In the genomic region with DNA sequence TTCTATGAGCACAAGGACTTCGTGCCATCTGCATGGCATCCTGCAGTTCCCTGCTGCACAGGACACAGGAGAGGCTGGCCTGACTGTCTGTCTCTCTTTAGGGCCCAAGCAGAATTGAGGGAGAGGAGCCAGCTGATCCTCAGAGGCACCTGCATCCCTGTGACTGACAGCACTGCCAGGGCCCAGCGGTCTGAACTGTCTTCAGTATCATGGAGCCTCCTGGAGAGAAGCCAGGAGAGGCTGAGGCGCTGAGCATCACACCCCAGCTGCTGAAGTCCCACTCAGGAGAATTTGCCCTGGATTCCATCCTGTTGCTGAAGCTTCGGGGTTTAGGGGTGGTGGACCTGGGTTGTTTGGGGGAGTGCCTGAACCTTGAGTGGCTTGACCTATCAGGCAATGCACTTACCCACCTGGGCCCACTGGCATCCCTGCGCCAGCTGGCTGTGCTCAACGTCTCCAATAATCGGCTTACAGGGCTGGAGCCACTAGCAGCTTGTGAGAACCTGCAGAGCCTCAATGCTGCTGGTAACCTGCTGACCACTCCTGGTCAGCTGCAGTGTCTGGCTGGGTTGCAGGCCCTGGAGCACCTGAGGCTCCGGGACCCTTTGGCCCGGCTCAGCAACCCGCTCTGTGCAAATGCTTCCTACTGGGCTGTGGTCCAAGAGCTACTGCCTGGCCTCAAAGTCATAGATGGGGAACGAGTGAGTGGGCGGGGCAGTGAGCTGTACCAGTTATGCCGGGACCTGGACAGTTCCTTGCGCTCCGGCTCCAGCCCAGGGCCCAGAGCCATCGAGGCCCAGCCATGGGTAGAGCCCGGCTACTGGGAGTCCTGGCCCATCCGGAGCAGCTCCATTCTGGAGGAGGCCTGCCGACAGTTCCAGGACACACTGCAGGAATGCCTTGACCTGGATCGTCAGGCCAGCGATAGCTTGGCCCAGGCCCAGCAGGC, we compare ENCODE assay signal across 9 mouse cellular contexts. TPM values are rescaled to one million over a fixed set of nuclear protein-coding genes. Genes with fewer than 3 reads are reported as not detected.
DNase-seq lines count a peak whose midpoint lies in the region; ATAC-seq lines count a peak whose summit lies in the region.
"Had no signal": no experiment of that assay in that cellular context is flagged by ENCODE, and none has a peak within 500 bp of the region (broad histone marks: within the 10 kb centered on the region; RNA-seq: fewer than 3 reads in every experiment).

No protein-coding gene starts in this region.

- H3K9ac ChIP-seq in hindbrain, embryonic 14.5 days = no peak overlapping the region
- no peak overlapping the region for H3K9ac ChIP-seq in hindbrain, embryonic 12.5 days
- H3K9ac ChIP-seq: liver, embryonic 15.5 days had no signal

- H3K9me3 ChIP-seq in hindbrain, embryonic 14.5 days (ENCODE audit: control insufficient read depth, low read length) = no peaks in the 10 kb centered on the region
- H3K9me3 ChIP-seq in hindbrain, embryonic 12.5 days (replicated peaks) = no peaks in the 10 kb centered on the region
- H3K9me3 ChIP-seq: liver, embryonic 15.5 days had no signal

- H3K36me3 ChIP-seq in hindbrain, embryonic 14.5 days (replicated peaks; ENCODE audit: control insufficient read depth, insufficient read depth) = peaks cover 42% of the 10 kb centered on the region
- peaks cover 23% of the 10 kb centered on the region for H3K36me3 ChIP-seq in hindbrain, embryonic 12.5 days
- H3K36me3 ChIP-seq: liver, embryonic 15.5 days had no signal

- H3K4me1 ChIP-seq in hindbrain, embryonic 14.5 days (replicated peaks; ENCODE audit: control insufficient read depth, insufficient read depth, low read length) = no peaks in the 10 kb centered on the region
- 0 out of 2 replicates have a peak, but pooled peaks cover 5% of the 10 kb centered on the region for H3K4me1 ChIP-seq in hindbrain, embryonic 12.5 days

- 89% methylated on average over 21 of the region's 21 CpGs for WGBS in hindbrain, embryonic 14.5 days
- WGBS in hindbrain, embryonic 12.5 days = 86% methylated on average over 21 of the region's 21 CpGs

- H3K4me2 ChIP-seq in hindbrain, embryonic 14.5 days (replicated peaks) = no peak overlapping the region
- H3K4me2 ChIP-seq in hindbrain, embryonic 12.5 days (replicated peaks) = no peak overlapping the region
- H3K4me2 ChIP-seq: liver, embryonic 15.5 days had no signal

- no peaks in the 10 kb centered on the region for H3K27me3 ChIP-seq in hindbrain, embryonic 14.5 days (ENCODE audit: control insufficient read depth, insufficient read depth, low read length)
- H3K27me3 ChIP-seq in hindbrain, embryonic 12.5 days = no peaks in the 10 kb centered on the region
- H3K27me3 ChIP-seq: liver, embryonic 15.5 days had no signal

- DNase-seq in hindbrain, embryonic 14.5 days (ENCODE audit: low spot score) = no peak
- peak; percentile 74 to 79 for DNase-seq in adrenal gland, postnatal 36 days
- peak; percentile 84 for DNase-seq in kidney, adult 11 months
- no peak for DNase-seq in embryo, embryonic 10 days (ENCODE audit: low spot score)
- DNase-seq in right cerebral cortex, postnatal 10 days (ENCODE audit: low spot score in 2 of 2) = no peak

- peak; percentile 41; the same call in 1 of the 2 replicates for ATAC-seq in hindbrain, embryonic 14.5 days (ENCODE audit: low FRiP score)
- no peak for ATAC-seq in hindbrain, embryonic 12.5 days (ENCODE audit: low FRiP score)
- ATAC-seq in granulocyte monocyte progenitor cell, adult 5-6 weeks (replicated peaks; ENCODE audit: poor library complexity, severe bottlenecking) = peak; percentile 66
- ATAC-seq in megakaryocyte progenitor cell, adult 5-6 weeks (replicated peaks; ENCODE audit: poor library complexity) = peak; percentile 84

- H3K4me3 ChIP-seq in hindbrain, embryonic 14.5 days (replicated peaks; ENCODE audit: low read length) = no peak overlapping the region
- no peak overlapping the region for H3K4me3 ChIP-seq in hindbrain, embryonic 12.5 days
- H3K4me3 ChIP-seq: liver, embryonic 15.5 days had no signal

- H3K27ac ChIP-seq in hindbrain, embryonic 14.5 days = no peak overlapping the region
- no peak overlapping the region for H3K27ac ChIP-seq in hindbrain, embryonic 12.5 days
- H3K27ac ChIP-seq: liver, embryonic 15.5 days had no signal

RNA-seq across cellular contexts. Expression of a gene that starts 4.3 kb away (rescaled TPM):
- 5.2 and 8.2 TPM in 2 replicates for polyA plus RNA-seq in hindbrain, embryonic 14.5 days (2014; fragmentation: Nextera tagmentation; extraction: Ambion mirVana)
- 1.8 and 3.3 TPM in 2 replicates for polyA plus RNA-seq in hindbrain, embryonic 12.5 days (2016; fragmentation: Nextera tagmentation; extraction: Ambion mirVana)
- total RNA-seq in adrenal gland, postnatal 36 days (2021) = 10 to 100 TPM; 52.7 to 77.5 TPM
- not detected in 2 replicates for total RNA-seq in granulocyte monocyte progenitor cell, adult 5-6 weeks (2014; fragmentation: Nextera tagmentation)
- not detected in 2 replicates for total RNA-seq in granulocyte monocyte progenitor cell, adult 5-6 weeks (2017)
- not detected in 2 replicates for total RNA-seq in megakaryocyte progenitor cell, adult 5-6 weeks (2015)
- total RNA-seq in megakaryocyte progenitor cell, adult 5-6 weeks (2017) = not detected in 2 replicates

RNA-seq across cellular contexts. Expression of a gene that starts 13.7 kb away (rescaled TPM):
- 18.2 and 20.8 TPM in 2 replicates for polyA plus RNA-seq in hindbrain, embryonic 14.5 days (2014; fragmentation: Nextera tagmentation; extraction: Ambion mirVana)
- polyA plus RNA-seq in hindbrain, embryonic 12.5 days (2016; fragmentation: Nextera tagmentation; extraction: Ambion mirVana) = 19.7 and 22.5 TPM in 2 replicates
- 10 to 100 TPM; 26.0 to 49.9 TPM for total RNA-seq in adrenal gland, postnatal 36 days (2021)
- 11.3 and 12.5 TPM in 2 replicates for total RNA-seq in granulocyte monocyte progenitor cell, adult 5-6 weeks (2014; fragmentation: Nextera tagmentation)
- 5.4 and 7.3 TPM in 2 replicates for total RNA-seq in granulocyte monocyte progenitor cell, adult 5-6 weeks (2017)
- 8.0 and 11.6 TPM in 2 replicates for total RNA-seq in megakaryocyte progenitor cell, adult 5-6 weeks (2015)
- 4.9 and 6.3 TPM in 2 replicates for total RNA-seq in megakaryocyte progenitor cell, adult 5-6 weeks (2017)

RNA-seq across cellular contexts. Expression of a gene that starts 21.1 kb away (rescaled TPM):
- not detected in 2 replicates for polyA plus RNA-seq in hindbrain, embryonic 14.5 days (2014; fragmentation: Nextera tagmentation; extraction: Ambion mirVana)
- polyA plus RNA-seq in hindbrain, embryonic 12.5 days (2016; fragmentation: Nextera tagmentation; extraction: Ambion mirVana) = not detected in 2 replicates
- total RNA-seq in adrenal gland, postnatal 36 days (2021) = not detected
- not detected in 2 replicates for total RNA-seq in granulocyte monocyte progenitor cell, adult 5-6 weeks (2014; fragmentation: Nextera tagmentation)
- total RNA-seq in granulocyte monocyte progenitor cell, adult 5-6 weeks (2017) = not detected in 2 replicates
- total RNA-seq in megakaryocyte progenitor cell, adult 5-6 weeks (2015) = not detected in 2 replicates
- not detected in 2 replicates for total RNA-seq in megakaryocyte progenitor cell, adult 5-6 weeks (2017)
- polyA plus RNA-seq: liver, embryonic 15.5 days had no signal

RNA-seq across cellular contexts. Expression of a gene that starts 25.4 kb away (rescaled TPM):
- polyA plus RNA-seq in hindbrain, embryonic 14.5 days (2014; fragmentation: Nextera tagmentation; extraction: Ambion mirVana) = 37.4 and 41.7 TPM in 2 replicates
- 43.1 and 43.9 TPM in 2 replicates for polyA plus RNA-seq in hindbrain, embryonic 12.5 days (2016; fragmentation: Nextera tagmentation; extraction: Ambion mirVana)
- total RNA-seq in adrenal gland, postnatal 36 days (2021) = 10 to 100 TPM; 48.5 to 50.5 TPM
- total RNA-seq in granulocyte monocyte progenitor cell, adult 5-6 weeks (2014; fragmentation: Nextera tagmentation) = 15.2 and 18.8 TPM in 2 replicates
- total RNA-seq in granulocyte monocyte progenitor cell, adult 5-6 weeks (2017) = 10.6 and 12.0 TPM in 2 replicates
- total RNA-seq in megakaryocyte progenitor cell, adult 5-6 weeks (2015) = 7.7 and 11.2 TPM in 2 replicates
- 10.0 and 16.6 TPM in 2 replicates for total RNA-seq in megakaryocyte progenitor cell, adult 5-6 weeks (2017)

RNA-seq across cellular contexts. Expression of a gene that starts 25.4 kb away (rescaled TPM):
- 0.74 and 0.78 TPM in 2 replicates for polyA plus RNA-seq in hindbrain, embryonic 14.5 days (2014; fragmentation: Nextera tagmentation; extraction: Ambion mirVana)
- not detected in 2 replicates for polyA plus RNA-seq in hindbrain, embryonic 12.5 days (2016; fragmentation: Nextera tagmentation; extraction: Ambion mirVana)
- total RNA-seq in adrenal gland, postnatal 36 days (2021) = not detected
- total RNA-seq in granulocyte monocyte progenitor cell, adult 5-6 weeks (2014; fragmentation: Nextera tagmentation) = not detected in 2 replicates
- total RNA-seq in granulocyte monocyte progenitor cell, adult 5-6 weeks (2017) = not detected in 2 replicates
- total RNA-seq in megakaryocyte progenitor cell, adult 5-6 weeks (2015) = not detected in 2 replicates
- total RNA-seq in megakaryocyte progenitor cell, adult 5-6 weeks (2017) = not detected in 2 replicates
- polyA plus RNA-seq: liver, embryonic 15.5 days had no signal

Comparison
In these comparisons a context has a peak if more than half of its experiments do, and no peak if none do; other contexts are left out.
1. DNase-seq: peak in adrenal gland, postnatal 36 days (2 of 2) and kidney, adult 11 months (single experiment); none in hindbrain, embryonic 14.5 days (single experiment), embryo, embryonic 10 days (single experiment) and right cerebral cortex, postnatal 10 days (0 of 2).
2. RNA of a gene that starts 4.3 kb away (total RNA-seq): 52.7 to 77.5 TPM in adrenal gland, postnatal 36 days; not detected in granulocyte monocyte progenitor cell, adult 5-6 weeks and not detected in megakaryocyte progenitor cell, adult 5-6 weeks; every median in the first group is over 10 times any median in the second.